15 mouse cellular contexts compared by ENCODE assay signal in the genomic region with DNA sequence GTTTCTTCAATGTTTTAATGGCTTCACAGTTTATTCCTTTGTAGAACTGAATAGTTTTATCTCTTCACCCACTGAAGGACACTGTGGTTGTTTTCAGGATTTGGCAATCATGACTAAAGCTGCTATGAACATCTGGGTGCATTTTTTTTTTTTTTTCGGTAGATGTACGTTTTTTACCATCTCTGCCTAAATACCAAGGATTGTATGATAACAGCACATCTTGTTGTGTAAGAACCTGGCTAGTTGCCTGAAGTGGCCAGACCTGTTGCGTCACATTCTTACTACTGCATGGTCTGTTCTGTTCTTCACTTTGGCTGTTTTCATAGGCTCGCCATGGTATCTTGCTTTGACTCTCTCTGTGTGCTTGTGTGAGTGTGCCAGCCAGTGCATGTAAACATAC. TPM values are rescaled to one million over a fixed set of nuclear protein-coding genes. Genes with fewer than 3 reads are reported as not detected.
DNase-seq lines count a peak whose midpoint lies in the region; ATAC-seq and TF ChIP-seq lines count a peak whose summit lies in the region.
"Had no signal": no experiment of that assay in that cellular context is flagged by ENCODE, and none has a peak within 500 bp of the region (broad histone marks: within the 10 kb centered on the region; RNA-seq: fewer than 3 reads in every experiment).

No protein-coding gene starts in this region.

- no peak overlapping the region for H3K27ac ChIP-seq in liver, postnatal 0 days (ENCODE audit: low read depth)
- H3K27ac ChIP-seq: gastrocnemius, adult 2 months; heart, embryonic 13.5 days; hindbrain, embryonic 12.5 days; midbrain, embryonic 12.5 days had no signal

- no peaks in the 10 kb centered on the region for H3K27me3 ChIP-seq in liver, postnatal 0 days (ENCODE audit: insufficient read depth, low read length)
- H3K27me3 ChIP-seq: heart, embryonic 13.5 days; hindbrain, embryonic 12.5 days; midbrain, embryonic 12.5 days had no signal

- H3K9ac ChIP-seq in liver, postnatal 0 days (replicated peaks): no peak overlapping the region
- H3K9ac ChIP-seq: heart, embryonic 13.5 days; hindbrain, embryonic 12.5 days; midbrain, embryonic 12.5 days had no signal

- TF ChIP-seq EP300 in liver, postnatal 0 days (IDR thresholded peaks at IDR 0.05; ENCODE audit: low read depth): 0 out of 2 replicates have a peak, but pooled peaks have one; percentile 20

- DNase-seq in liver, postnatal 0 days: no peak
- DNase-seq in liver (no peak), adipocyte (ENCODE audit: low spot score) (peak; percentile 71)
- peak; percentile 78 to 84 for DNase-seq in lung, adult 18-20 months
- DNase-seq in frontal cortex, postnatal 10 days (ENCODE audit: low spot score in 2 of 2): no peak
- no peak for DNase-seq in kidney, postnatal 14 days
- DNase-seq in thymus, postnatal 25 days: no peak
- DNase-seq: cerebellum, adult 18-20 months; gastrocnemius, adult 2 months; kidney, adult 2 months had no signal

- no peaks in the 10 kb centered on the region for H3K9me3 ChIP-seq in liver, postnatal 0 days (ENCODE audit: low read length)
- H3K9me3 ChIP-seq: heart, embryonic 13.5 days; hindbrain, embryonic 12.5 days; midbrain, embryonic 12.5 days had no signal

- no peaks in the 10 kb centered on the region for H3K36me3 ChIP-seq in liver, postnatal 0 days (replicated peaks; ENCODE audit: insufficient read depth, low read length)
- H3K36me3 ChIP-seq: heart, embryonic 13.5 days; hindbrain, embryonic 12.5 days; midbrain, embryonic 12.5 days had no signal

- H3K4me1 ChIP-seq in liver, postnatal 0 days (ENCODE audit: insufficient read depth): peaks cover 9% of the 10 kb centered on the region
- H3K4me1 ChIP-seq: midbrain, embryonic 12.5 days had no signal

- ATAC-seq in liver, postnatal 0 days: no peak
- ATAC-seq in megakaryocyte progenitor cell, adult 5-6 weeks (replicated peaks; ENCODE audit: poor library complexity): peak; percentile 89

- no peak overlapping the region for H3K4me2 ChIP-seq in liver, postnatal 0 days (ENCODE audit: low read depth, low read length)
- H3K4me2 ChIP-seq: heart, embryonic 13.5 days; hindbrain, embryonic 12.5 days; liver, embryonic 11.5 days; midbrain, embryonic 12.5 days had no signal

- 47% methylated on average over 4 of the region's 4 CpGs for WGBS in liver, postnatal 0 days (ENCODE audit: insufficient replicate concordance)

- no peak overlapping the region for H3K4me3 ChIP-seq in liver, postnatal 0 days (ENCODE audit: low read depth, low read length)
- H3K4me3 ChIP-seq: gastrocnemius, adult 2 months; heart, embryonic 13.5 days; hindbrain, embryonic 12.5 days; midbrain, embryonic 12.5 days had no signal

- no peak for TF ChIP-seq CTCF in liver, postnatal 0 days (IDR thresholded peaks at IDR 0.05; ENCODE audit: low read depth)

RNA-seq across cellular contexts. Expression of a gene that starts 10.4 kb away (rescaled TPM):
- 15.7 and 16.2 TPM in 2 replicates for polyA plus RNA-seq in liver, postnatal 0 days (2015; fragmentation: Nextera tagmentation; extraction: Ambion mirVana)
- 12.4 and 16.1 TPM in 2 replicates for total RNA-seq in megakaryocyte progenitor cell, adult 5-6 weeks (2015)
- 12.6 and 16.1 TPM in 2 replicates for total RNA-seq in megakaryocyte progenitor cell, adult 5-6 weeks (2017)

Comparison
In these comparisons a context has a peak if more than half of its experiments do, and no peak if none do; other contexts are left out.
1. DNase-seq: peak in adipocyte (single experiment) and lung, adult 18-20 months (2 of 2); none in liver, postnatal 0 days (single experiment), liver (single experiment), frontal cortex, postnatal 10 days (0 of 2), kidney, postnatal 14 days (single experiment) and thymus, postnatal 25 days (single experiment).